Mouse (Mus musculus) brain, adult 2 months (tissue): ENCODE measurements around the gene Hfm1.

Experiments used
- DNase-seq: peaks from one replicate; pipeline ENCODE4 v3.0.0; 2011; ENCODE audit warnings: low read depth, low spot score

The Hfm1 gene

GRCm38 (mm10) chr5:106847045-106847444, 79.1 kb downstream of the Hfm1 start:
- no peak for DNase-seq

- no peak for DNase-seq
These were observed 82.2 kb downstream of the Hfm1 start for GRCm38 (mm10) chr5:106843906-106844305.

- DNase-seq, result no peak
These were observed 93.1 kb downstream of the Hfm1 start for GRCm38 (mm10) chr5:106833025-106833424.

- DNase-seq, result no peak
These were observed 94.7 kb downstream of the Hfm1 start for GRCm38 (mm10) chr5:106831401-106831800.

- DNase-seq, result no peak
These were observed 95.3 kb downstream of the Hfm1 start for GRCm38 (mm10) chr5:106830775-106831174.

- no peak for DNase-seq
These were observed 99.4 kb downstream of the Hfm1 start for GRCm38 (mm10) chr5:106826740-106827139.

GRCm38 (mm10) chr5:106826044-106826443, 100.1 kb downstream of the Hfm1 start:
- no peak for DNase-seq

- DNase-seq, result peak; percentile 68
These were observed 100.7 kb downstream of the Hfm1 start for GRCm38 (mm10) chr5:106825301-106825853.

- DNase-seq, result no peak
These were observed 101.4 kb downstream of the Hfm1 start for GRCm38 (mm10) chr5:106824716-106825115.

GRCm38 (mm10) chr5:106819630-106820029, 106.5 kb downstream of the Hfm1 start:
- DNase-seq, result no peak

GRCm38 (mm10) chr5:106815923-106816654, 110.0 kb downstream of the Hfm1 start:
- no peak for DNase-seq

- DNase-seq, result no peak
These were observed 111.5 kb downstream of the Hfm1 start for GRCm38 (mm10) chr5:106814611-106815010.

GRCm38 (mm10) chr5:106803094-106803493, 123.0 kb downstream of the Hfm1 start:
- peak; percentile 53 for DNase-seq

GRCm38 (mm10) chr5:106801886-106802798, 124.0 kb downstream of the Hfm1 start:
- DNase-seq, result peak; percentile 91

- DNase-seq, result no peak
These were observed 124.8 kb downstream of the Hfm1 start for GRCm38 (mm10) chr5:106801215-106801863.

GRCm38 (mm10) chr5:106797896-106798295, 128.2 kb downstream of the Hfm1 start:
- no peak for DNase-seq

GRCm38 (mm10) chr5:106791241-106791572, 134.9 kb downstream of the Hfm1 start:
- peak; percentile 64 for DNase-seq

GRCm38 (mm10) chr5:106790496-106791240, 135.5 kb downstream of the Hfm1 start:
- DNase-seq, result no peak
